Mouse (Mus musculus) lung, postnatal 0 days (tissue): ENCODE measurements at regions not wholly inside any gene's neighbourhood (a gene's known extent, or its start where the extent isn't known, plus 50 kb on each side); places are given as distances from the start of the nearest gene placed in this dataset.

Experiments
- ATAC-seq: fragments of 200-750 bp; cut with Nextera tagmentation; 2 replicates; pipeline ENCODE4 v1.8.0; 2017; ENCODE audit warnings: moderate library complexity
- DNase-seq: peaks from one replicate; pipeline ENCODE4 v3.0.0-alpha.2; 2016; ENCODE audit warnings: low spot score
- H3K27ac ChIP-seq: fragments of 300-500 bp; sonication (generic); 2 replicates; pipeline ENCODE4 v1.5.1; 2014; ENCODE audit warnings: antibody characterized with exemption, mild to moderate bottlenecking, low read length, mixed read lengths
- H3K27me3 ChIP-seq: fragments of 300-500 bp; sonication (generic); replicated peaks from 2 replicates; pipeline ENCODE4 v1.6.1; 2014; ENCODE audit warnings: low read length, mixed read lengths; ENCODE audit not compliant: insufficient read depth
- H3K36me3 ChIP-seq: fragments of 300-500 bp; sonication (generic); 2 replicates; pipeline ENCODE4 v1.6.1; 2014; ENCODE audit warnings: low read length, mixed read lengths; ENCODE audit not compliant: insufficient read depth
- H3K4me1 ChIP-seq: fragments of 300-500 bp; sonication (generic); 2 replicates; pipeline ENCODE4 v1.6.1; 2014; ENCODE audit warnings: antibody characterized with exemption, low read depth, low read length, mixed read lengths; ENCODE audit not compliant: insufficient read depth
- H3K4me2 ChIP-seq: fragments of 300-500 bp; sonication (generic); replicated peaks from 2 replicates; pipeline ENCODE4 v1.6.1; 2014; ENCODE audit warnings: low read depth, mild to moderate bottlenecking, low read length, moderate library complexity, mixed read lengths
- H3K4me3 ChIP-seq: fragments of 300-500 bp; sonication (generic); 2 replicates; pipeline ENCODE4 v1.5.1; 2014; ENCODE audit warnings: low read depth, low read length
- H3K9ac ChIP-seq: fragments of 300-500 bp; sonication (generic); replicated peaks from 2 replicates; pipeline ENCODE4 v1.6.1; 2014; ENCODE audit warnings: low read depth, mild to moderate bottlenecking
- H3K9me3 ChIP-seq: fragments of 300-500 bp; sonication (generic); 2 replicates; pipeline ENCODE4 v1.6.1; 2016; ENCODE audit warnings: low read length, mixed read lengths
- CTCF ChIP-seq: IDR thresholded peaks from 2 replicates; pipeline ENCODE4 v1.5.1; 2016; ENCODE audit warnings: antibody characterized with exemption, mild to moderate bottlenecking
- EP300 ChIP-seq: IDR thresholded peaks from 2 replicates; pipeline ENCODE4 v1.6.1; 2016; ENCODE audit warnings: antibody characterized with exemption, mild to moderate bottlenecking, control low read depth
- WGBS: fragments of 180-500 bp; shearing (Covaris S2); extraction: QIAGEN DNeasy Blood & Tissue Kit; methylation state at CpG from one replicate; pipeline ENCODE4 v1.1.7; 2014; 5-methylcytosine and 5-hydroxymethylcytosine counted together

DNA sequence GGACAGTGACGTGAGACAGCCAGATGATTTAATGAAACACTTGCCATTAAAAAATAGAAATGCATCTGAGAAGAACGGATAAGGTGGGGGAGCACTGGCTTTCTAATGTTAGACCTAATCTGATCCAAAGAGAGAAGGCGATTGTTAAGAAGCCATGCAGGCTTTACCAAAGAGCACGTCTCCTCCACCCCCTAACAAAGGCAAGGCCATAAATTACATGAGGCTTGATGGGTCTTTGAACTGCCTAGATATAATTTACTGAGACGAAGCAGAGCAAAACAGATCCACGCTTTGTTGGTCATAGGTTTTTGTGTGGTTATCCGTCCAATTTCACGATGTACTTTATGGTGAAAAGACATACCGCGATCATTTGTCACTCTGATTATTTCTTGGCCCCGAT lies 84.4 kb downstream of the Tspan8 start:
- H3K4me1 ChIP-seq: no peaks in the 10 kb centered on the region
- H3K27ac ChIP-seq: no peak overlapping the region
- H3K9me3 ChIP-seq: no peaks in the 10 kb centered on the region
- DNase-seq (no peak), ATAC-seq (no peak)
- TF ChIP-seq EP300 (no peak), CTCF (no peak)
- no peaks in the 10 kb centered on the region for H3K36me3 ChIP-seq
- H3K27me3 ChIP-seq: no peaks in the 10 kb centered on the region
- no peak overlapping the region for H3K9ac ChIP-seq
- no peak overlapping the region for H3K4me3 ChIP-seq
- H3K4me2 ChIP-seq: no peak overlapping the region
- WGBS: 86% methylated on average over 11 of the region's 11 CpGs

DNA sequence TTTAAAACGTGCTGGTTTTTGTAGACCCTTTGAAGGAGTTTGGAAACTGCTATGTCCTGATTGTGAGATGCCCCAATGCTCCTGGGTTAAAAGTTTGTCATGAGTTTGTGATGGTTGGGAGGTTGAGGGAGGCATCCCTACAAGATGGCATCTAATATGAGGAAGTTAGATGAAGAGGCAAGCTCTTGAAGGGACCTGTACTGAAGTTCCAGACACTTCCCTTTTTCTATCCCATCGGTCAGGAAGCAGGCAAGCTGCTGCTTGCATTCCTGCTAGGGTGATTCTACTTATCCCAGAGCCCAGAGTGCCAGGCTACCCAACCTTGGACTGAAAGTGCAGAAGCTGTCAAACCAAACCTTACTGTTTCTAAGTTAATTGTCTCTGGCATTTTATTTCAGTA lies 86.4 kb downstream of the Tspan8 start:
- 70% methylated on average over 2 of the region's 2 CpGs for WGBS
- DNase-seq (no peak), ATAC-seq (no peak)
- H3K27ac ChIP-seq: no peak overlapping the region
- no peaks in the 10 kb centered on the region for H3K27me3 ChIP-seq
- TF ChIP-seq EP300 (no peak), CTCF (no peak)
- H3K36me3 ChIP-seq: no peaks in the 10 kb centered on the region
- H3K4me3 ChIP-seq: no peak overlapping the region
- no peaks in the 10 kb centered on the region for H3K9me3 ChIP-seq
- no peak overlapping the region for H3K9ac ChIP-seq
- H3K4me2 ChIP-seq: no peak overlapping the region
- no peaks in the 10 kb centered on the region for H3K4me1 ChIP-seq

DNA sequence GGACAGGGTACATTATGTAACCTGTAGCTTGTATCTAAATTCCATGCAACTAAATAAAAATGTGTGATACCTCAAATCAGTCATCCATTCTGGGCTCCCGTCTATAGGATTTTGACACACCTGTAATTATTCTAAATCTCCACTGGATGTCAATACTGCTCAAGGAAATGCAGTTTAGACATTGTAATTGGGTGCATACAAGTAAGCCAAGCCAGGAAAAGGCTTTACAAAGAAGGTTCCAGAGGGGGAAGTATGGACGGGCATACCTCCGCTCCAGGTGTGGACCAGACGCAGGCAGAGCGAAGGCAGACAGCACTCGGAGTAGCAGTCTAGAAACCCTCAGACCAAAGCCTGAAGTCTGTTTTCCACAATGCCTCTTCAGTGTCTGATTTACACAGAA lies 97.0 kb upstream of the Ptprr start:
- no peak overlapping the region for H3K4me3 ChIP-seq
- no peak for DNase-seq
- no peak overlapping the region for H3K27ac ChIP-seq
- no peak overlapping the region for H3K9ac ChIP-seq
- WGBS: 83% methylated on average over 6 of the region's 6 CpGs
- ATAC-seq: no peak
- H3K27me3 ChIP-seq: no peaks in the 10 kb centered on the region
- H3K4me1 ChIP-seq: no peaks in the 10 kb centered on the region
- no peaks in the 10 kb centered on the region for H3K36me3 ChIP-seq
- no peak overlapping the region for H3K4me2 ChIP-seq
- H3K9me3 ChIP-seq: no peaks in the 10 kb centered on the region
- TF ChIP-seq CTCF (peak; percentile 29; the same call in 1 of the 2 replicates), EP300 (no peak)
